Mouse (Mus musculus) stomach, postnatal 0 days (tissue): ENCODE measurements around the gene Kcnj16. TPM values are rescaled to one million over a fixed set of nuclear protein-coding genes. Genes with fewer than 3 reads are reported as not detected.
A peak's percentile ranks its signal among the peaks of the same experiment; 100 is the strongest.

ENCODE experiments used
- ATAC-seq: fragments of 200-750 bp; cut with Nextera tagmentation; 2 replicates; pipeline ENCODE4 v1.8.0; 2017; ENCODE audit not compliant: low FRiP score, low TSS enrichment
- DNase-seq: peaks from one replicate; pipeline ENCODE4 v3.0.0-alpha.2; 2016; ENCODE audit warnings: low spot score
- H3K27ac ChIP-seq: fragments of 300-500 bp; sonication (generic); replicated peaks from 2 replicates; pipeline ENCODE4 v1.5.1; 2014; ENCODE audit warnings: mild to moderate bottlenecking, control low read depth
- H3K27me3 ChIP-seq: fragments of 300-500 bp; sonication (generic); 2 replicates; pipeline ENCODE4 v1.6.1; 2014; ENCODE audit warnings: low read length; ENCODE audit not compliant: control insufficient read depth, insufficient read depth
- H3K36me3 ChIP-seq: fragments of 300-500 bp; sonication (generic); 2 replicates; pipeline ENCODE4 v1.6.1; 2014; ENCODE audit warnings: low read length, mixed read lengths; ENCODE audit not compliant: control insufficient read depth, insufficient read depth
- H3K4me1 ChIP-seq: fragments of 300-500 bp; sonication (generic); replicated peaks from 2 replicates; pipeline ENCODE4 v1.6.1; 2014; ENCODE audit warnings: antibody characterized with exemption; ENCODE audit not compliant: control insufficient read depth, insufficient read depth
- H3K4me2 ChIP-seq: fragments of 300-500 bp; sonication (generic); replicated peaks from 2 replicates; pipeline ENCODE4 v1.6.1; 2014; ENCODE audit warnings: low read depth, mild to moderate bottlenecking, control low read depth, moderate library complexity
- H3K4me3 ChIP-seq: fragments of 300-500 bp; sonication (generic); 2 replicates; pipeline ENCODE4 v1.5.1; 2014; ENCODE audit warnings: low read depth, low read length, control low read depth
- H3K9ac ChIP-seq: fragments of 300-500 bp; sonication (generic); 2 replicates; pipeline ENCODE4 v1.6.1; 2014; ENCODE audit warnings: mild to moderate bottlenecking, low read length, control low read depth, mixed read lengths
- H3K9me3 ChIP-seq: fragments of 300-500 bp; sonication (generic); 2 replicates; pipeline ENCODE4 v1.6.1; 2016; ENCODE audit warnings: low read length; ENCODE audit not compliant: control insufficient read depth
- CTCF ChIP-seq: IDR thresholded peaks from 2 replicates; pipeline ENCODE4 v1.5.1; 2016; ENCODE audit warnings: antibody characterized with exemption, low read depth, mild to moderate bottlenecking, moderate library complexity
- EP300 ChIP-seq: optimal IDR thresholded peaks from 2 replicates; pipeline ENCODE3; 2016; ENCODE audit warnings: antibody characterized with exemption
- polyA plus RNA-seq: library from polyadenylated mRNA; unstranded; fragments of >200 nt; fragmentation: Nextera tagmentation; extraction: Ambion mirVana; gene quantifications from 2 replicates; pipeline ENCODE4 v1.2.1, GENCODE M21; 2015

The Kcnj16 gene
- polyA plus RNA-seq, 1 experiment from 2014 or later: 2.7 TPM

DNA sequence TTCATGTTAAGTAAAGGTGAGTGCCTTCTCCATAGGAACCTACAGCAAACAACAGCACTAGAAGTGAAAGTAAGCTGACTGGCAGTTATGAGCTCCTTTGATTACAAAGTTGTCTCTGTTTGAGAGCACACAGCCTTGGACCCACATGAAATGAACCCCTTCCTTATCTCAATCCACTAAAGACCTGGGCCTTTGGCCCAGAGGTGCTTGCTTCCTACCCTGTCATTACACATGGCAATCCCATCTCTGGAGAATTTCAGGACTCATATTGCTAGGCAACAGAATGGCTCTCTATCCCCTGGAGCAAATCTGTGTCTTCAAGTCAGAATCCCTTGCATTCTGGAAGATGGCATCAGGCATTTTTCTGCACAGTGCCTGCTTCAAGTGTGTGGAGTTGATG, 102.6 kb downstream of the Kcnj16 start:
- no peaks in the 10 kb centered on the region for H3K4me1 ChIP-seq
- H3K9me3 ChIP-seq: no peaks in the 10 kb centered on the region
- TF ChIP-seq EP300 (no peak), CTCF (no peak)
- no peak overlapping the region for H3K4me2 ChIP-seq
- no peaks in the 10 kb centered on the region for H3K27me3 ChIP-seq
- no peak overlapping the region for H3K4me3 ChIP-seq
- H3K36me3 ChIP-seq: no peaks in the 10 kb centered on the region
- no peak for ATAC-seq
- H3K27ac ChIP-seq: no peak overlapping the region
- peak; percentile 17 for DNase-seq
- no peak overlapping the region for H3K9ac ChIP-seq

DNA sequence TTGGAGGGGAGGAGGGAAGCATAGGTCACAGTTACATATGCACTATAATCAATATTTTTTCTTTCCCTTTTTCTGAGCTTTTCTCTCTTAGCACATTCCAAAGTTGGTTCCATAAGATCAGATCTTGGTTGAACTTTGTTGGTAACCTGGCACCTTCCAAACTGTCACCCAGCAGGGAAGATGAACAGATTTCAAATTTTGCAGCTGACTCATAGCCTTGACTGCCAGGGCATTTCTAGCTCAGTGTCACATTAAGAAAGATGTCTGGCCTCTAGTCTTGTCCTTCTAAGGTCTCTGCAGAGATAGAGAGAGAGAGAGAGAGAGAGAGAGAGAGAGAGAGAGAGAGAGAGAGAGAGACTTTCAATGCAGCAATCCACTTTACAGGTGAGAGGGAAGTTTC, 106.3 kb downstream of the Kcnj16 start:
- TF ChIP-seq CTCF (no peak), EP300 (no peak)
- no peak for ATAC-seq
- H3K4me1 ChIP-seq: no peaks in the 10 kb centered on the region

More for the DNA sequence above, 106.3 kb downstream of the Kcnj16 start:
- Histone ChIP-seq H3K36me3 (no peaks in the 10 kb centered on the region), H3K9ac (no peak overlapping the region), H3K9me3 (no peaks in the 10 kb centered on the region), H3K27ac (no peak overlapping the region), H3K27me3 (no peaks in the 10 kb centered on the region), H3K4me2 (no peak overlapping the region), H3K4me3 (no peak overlapping the region)
- DNase-seq: no peak

Other genes starting within 250 kb of the Kcnj16 start
- 0.52 and 0.69 TPM in 2 replicates for gene Kcnj2, start 98.1 kb downstream of the Kcnj16 start, polyA plus RNA-seq